Mouse (Mus musculus): Measurements from ENCODE around the gene Rlim.

- TF ChIP-seq CTCF (IDR thresholded peaks at IDR 0.05; ENCODE audit: low read depth, low read length) = no peak
- no peak for TF ChIP-seq POLR2A (IDR thresholded peaks at IDR 0.05; ENCODE audit: borderline replicate concordance, low read depth, low read length)
Observed at GRCm38 (mm10) chrX:103994741-103995140, 13.7 kb upstream of the Rlim start.
